Mouse (Mus musculus): ENCODE measurements around the gene Grin2d. TPM values are rescaled to one million over a fixed set of nuclear protein-coding genes. Genes with fewer than 3 reads are reported as not detected.
"Not testable (repeated sequence)": the region's sequence is repeated elsewhere in the genome, so short reads cannot be mapped to it uniquely, and the experiment has no call there.

The Grin2d gene
- total RNA-seq (2017): 0.10 and 0.31 TPM in 2 replicates

DNA sequence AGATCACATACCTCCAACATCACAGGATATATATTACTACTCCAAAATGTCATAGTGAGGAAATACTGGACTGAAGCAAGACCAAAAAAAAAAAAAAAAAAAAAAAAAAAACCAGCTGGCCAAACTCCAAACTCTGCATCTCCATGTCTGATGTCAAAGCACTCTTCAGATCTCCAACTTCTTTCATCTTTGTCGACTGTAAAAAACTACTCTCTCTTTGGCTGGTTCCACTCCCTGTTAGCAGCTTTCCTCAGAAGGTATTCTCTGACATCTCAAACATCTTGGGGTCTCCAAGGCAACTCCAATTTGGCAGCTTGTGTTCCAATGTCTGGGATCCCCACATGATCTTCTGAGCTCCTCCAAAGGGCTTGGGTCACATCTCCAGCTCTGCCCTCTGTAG is at the start of gene Grin2d:
Gene Grin2d (minus strand): TSS at position 101 of the 400 bp plus-strand sequence.
- ATAC-seq (replicated peaks in 1 of 2; ENCODE audit: insufficient read depth in 1 of 2, low FRiP score in 2 of 2, low TSS enrichment in 1 of 2, low read depth in 1 of 2, poor library complexity in 2 of 2, severe bottlenecking in 2 of 2): not testable (repeated sequence)

- ATAC-seq (replicated peaks in 1 of 2; ENCODE audit: insufficient read depth in 1 of 2, low FRiP score in 2 of 2, low TSS enrichment in 1 of 2, low read depth in 1 of 2, poor library complexity in 2 of 2, severe bottlenecking in 2 of 2): no peak
These were observed 46.2 kb upstream of the Grin2d start for GRCm38 (mm10) chr7:45924429-45924816.

- peak; percentile 34 to 36 for ATAC-seq (replicated peaks in 1 of 2; ENCODE audit: insufficient read depth in 1 of 2, low FRiP score in 2 of 2, low TSS enrichment in 1 of 2, low read depth in 1 of 2, poor library complexity in 2 of 2, severe bottlenecking in 2 of 2)
These were observed 45.7 kb upstream of the Grin2d start, which contains the start of gene Ccdc114 for GRCm38 (mm10) chr7:45923762-45924428. TSS of gene Ccdc114 (plus strand) at chr7:45924072.

DNA sequence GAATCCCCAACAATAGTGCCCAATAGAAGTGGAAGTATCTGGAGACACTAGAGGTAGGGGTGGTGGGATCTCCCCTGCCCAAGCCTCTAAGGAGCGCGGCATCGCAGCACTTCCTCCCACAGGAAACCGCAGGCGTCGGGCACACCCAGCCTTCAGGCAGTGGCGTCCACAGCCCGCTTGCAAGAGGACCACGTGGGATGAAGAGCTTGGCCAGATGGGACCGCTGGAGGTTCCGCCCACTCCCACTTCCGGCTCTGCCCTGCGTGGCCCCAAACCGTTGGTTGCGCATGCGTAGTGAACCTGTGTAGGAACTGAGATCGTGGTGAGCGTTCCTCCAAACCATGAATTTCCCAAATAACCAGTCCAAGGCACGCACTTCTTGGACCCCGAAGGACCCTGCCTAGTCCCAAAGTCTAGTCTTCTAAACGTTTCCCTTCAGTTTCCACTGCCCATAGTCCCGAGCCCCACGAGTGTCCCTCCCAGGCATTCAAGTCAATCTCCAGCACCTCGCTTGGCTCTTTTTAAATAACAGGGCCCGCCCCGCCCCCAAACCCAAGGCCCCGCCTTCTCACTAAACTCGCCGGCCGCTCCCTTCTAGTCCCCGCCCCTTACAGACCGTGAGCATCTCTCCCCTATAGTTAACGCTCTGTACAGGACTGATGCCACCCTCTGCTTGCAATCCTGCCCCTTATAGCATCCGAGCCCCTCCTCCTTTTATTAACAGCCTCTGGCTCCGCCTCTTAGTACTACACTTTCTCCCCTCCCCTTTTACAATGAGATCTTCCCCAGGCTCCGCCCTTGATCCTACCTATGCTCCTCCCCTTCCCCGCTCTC is 45.0 kb upstream of the Grin2d start:
- peak; percentile 65 to 82 for ATAC-seq (replicated peaks in 1 of 2; ENCODE audit: insufficient read depth in 1 of 2, low FRiP score in 2 of 2, low TSS enrichment in 1 of 2, low read depth in 1 of 2, poor library complexity in 2 of 2, severe bottlenecking in 2 of 2)

GRCm38 (mm10) chr7:45921950-45922600 is 43.9 kb upstream of the Grin2d start:
- ATAC-seq (replicated peaks in 1 of 2; ENCODE audit: insufficient read depth in 1 of 2, low FRiP score in 2 of 2, low TSS enrichment in 1 of 2, low read depth in 1 of 2, poor library complexity in 2 of 2, severe bottlenecking in 2 of 2): no peak

- ATAC-seq (replicated peaks in 1 of 2; ENCODE audit: insufficient read depth in 1 of 2, low FRiP score in 2 of 2, low TSS enrichment in 1 of 2, low read depth in 1 of 2, poor library complexity in 2 of 2, severe bottlenecking in 2 of 2): peak; percentile 21 to 25
These were observed 43.1 kb upstream of the Grin2d start, which contains the start of gene Emp3 for GRCm38 (mm10) chr7:45921242-45921621. TSS of gene Emp3 (minus strand) at chr7:45921404.

GRCm38 (mm10) chr7:45920583-45921241 is 42.5 kb upstream of the Grin2d start:
- ATAC-seq (replicated peaks in 1 of 2; ENCODE audit: insufficient read depth in 1 of 2, low FRiP score in 2 of 2, low TSS enrichment in 1 of 2, low read depth in 1 of 2, poor library complexity in 2 of 2, severe bottlenecking in 2 of 2): no peak

GRCm38 (mm10) chr7:45919761-45920160 is 41.6 kb upstream of the Grin2d start:
- no peak for ATAC-seq (replicated peaks in 1 of 2; ENCODE audit: insufficient read depth in 1 of 2, low FRiP score in 2 of 2, low TSS enrichment in 1 of 2, low read depth in 1 of 2, poor library complexity in 2 of 2, severe bottlenecking in 2 of 2)

DNA sequence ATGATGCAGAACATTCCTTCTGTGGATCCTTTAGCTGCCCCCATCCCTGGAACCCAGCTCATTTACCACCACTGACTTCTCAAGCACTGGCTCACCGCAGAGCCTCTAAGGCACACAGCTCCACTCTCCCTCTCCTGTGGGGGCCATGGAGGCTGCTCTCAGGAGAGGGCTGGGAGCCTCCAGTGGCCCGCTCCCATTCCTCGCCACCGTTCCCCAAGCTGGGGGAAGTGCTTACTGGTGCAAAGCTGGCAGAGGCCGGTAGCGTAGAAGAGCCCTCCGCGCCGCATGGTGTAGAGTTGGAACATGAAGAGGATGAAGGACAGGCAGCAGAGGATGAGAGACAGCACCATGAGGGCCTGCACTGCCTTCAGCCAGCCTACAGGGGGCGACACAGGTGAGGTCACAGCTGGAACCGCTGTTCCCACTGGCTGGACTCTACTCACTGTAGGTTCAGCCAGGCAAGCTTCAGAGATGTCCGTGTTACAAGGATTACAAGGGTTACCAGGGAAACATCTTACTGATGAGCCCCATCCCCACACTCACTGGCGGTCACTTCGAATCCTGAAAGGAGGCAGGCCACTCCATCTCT is 41.0 kb upstream of the Grin2d start:
- no peak for ATAC-seq (replicated peaks in 1 of 2; ENCODE audit: insufficient read depth in 1 of 2, low FRiP score in 2 of 2, low TSS enrichment in 1 of 2, low read depth in 1 of 2, poor library complexity in 2 of 2, severe bottlenecking in 2 of 2)

DNA sequence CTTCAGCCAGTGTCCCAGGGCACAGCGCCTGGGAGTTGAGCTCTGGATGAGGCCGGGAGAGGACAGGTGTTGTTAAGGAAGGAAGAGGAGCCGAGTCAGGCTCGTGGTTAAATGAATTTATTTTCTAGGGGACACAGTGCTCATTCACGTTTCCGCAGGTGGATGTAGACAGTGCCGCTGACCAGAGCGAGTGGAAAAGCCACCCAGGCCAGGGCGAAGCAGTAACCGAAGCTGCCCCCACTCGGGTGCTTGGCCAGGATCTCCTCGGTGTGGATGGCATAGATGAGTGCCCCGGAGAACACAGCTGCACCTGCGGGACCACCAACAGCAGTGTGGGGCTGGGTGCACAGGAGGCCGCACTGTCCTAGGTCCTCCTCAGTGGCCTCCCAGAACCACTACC is 39.7 kb upstream of the Grin2d start:
- no peak for ATAC-seq (replicated peaks in 1 of 2; ENCODE audit: insufficient read depth in 1 of 2, low FRiP score in 2 of 2, low TSS enrichment in 1 of 2, low read depth in 1 of 2, poor library complexity in 2 of 2, severe bottlenecking in 2 of 2)

- ATAC-seq (replicated peaks in 1 of 2; ENCODE audit: insufficient read depth in 1 of 2, low FRiP score in 2 of 2, low TSS enrichment in 1 of 2, low read depth in 1 of 2, poor library complexity in 2 of 2, severe bottlenecking in 2 of 2): no peak
These were observed 39.0 kb upstream of the Grin2d start for GRCm38 (mm10) chr7:45917004-45917704.

DNA sequence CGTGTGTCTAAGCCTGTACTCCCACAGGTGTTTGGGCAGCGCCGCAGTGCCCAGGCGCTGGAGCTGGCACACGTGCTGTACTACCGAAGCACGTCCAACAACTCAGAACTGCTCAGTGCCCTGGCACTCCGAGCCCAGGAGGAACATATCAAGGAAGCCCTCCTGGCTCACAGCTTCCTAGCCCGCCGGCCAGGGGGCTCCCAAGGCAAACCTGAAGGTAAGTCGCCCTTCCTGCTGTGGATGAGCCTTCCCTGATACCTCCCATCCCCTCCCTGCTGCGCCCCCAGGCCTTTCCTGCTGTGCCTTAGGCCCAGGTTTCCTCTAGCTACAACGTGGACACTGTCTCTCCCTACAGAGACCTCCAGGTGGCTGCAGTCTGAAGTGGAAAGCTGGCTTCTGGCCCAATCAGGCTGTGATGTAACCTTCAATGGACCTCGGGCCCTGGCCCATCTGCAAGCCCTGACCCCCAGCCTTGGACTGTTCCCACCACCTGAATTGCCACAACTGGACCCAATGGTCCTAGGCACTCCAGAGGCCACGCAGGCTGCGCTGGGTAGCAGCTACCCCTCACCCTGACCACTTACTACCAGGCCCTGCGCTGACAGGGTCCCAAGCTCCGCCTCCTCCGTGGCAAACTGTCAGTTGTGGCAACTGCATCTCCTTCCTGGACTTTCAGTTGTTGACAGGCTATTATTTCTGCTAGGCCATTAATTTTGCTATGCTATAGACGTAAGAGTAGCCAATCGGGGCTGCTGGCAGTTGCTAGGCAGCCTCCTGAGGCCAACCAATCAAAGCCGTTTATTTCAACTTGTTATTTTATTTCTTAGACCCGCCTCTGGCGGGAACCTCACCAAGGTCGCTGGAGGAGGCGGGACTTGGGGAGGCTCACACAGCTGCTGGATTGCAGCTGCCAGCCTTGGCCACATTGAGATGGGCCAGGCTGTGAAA is 38.2 kb upstream of the Grin2d start:
- peak; percentile 77 to 79 for ATAC-seq (replicated peaks in 1 of 2; ENCODE audit: insufficient read depth in 1 of 2, low FRiP score in 2 of 2, low TSS enrichment in 1 of 2, low read depth in 1 of 2, poor library complexity in 2 of 2, severe bottlenecking in 2 of 2)

- ATAC-seq (replicated peaks in 1 of 2; ENCODE audit: insufficient read depth in 1 of 2, low FRiP score in 2 of 2, low TSS enrichment in 1 of 2, low read depth in 1 of 2, poor library complexity in 2 of 2, severe bottlenecking in 2 of 2): no peak
These were observed 36.8 kb upstream of the Grin2d start for GRCm38 (mm10) chr7:45915011-45915410.

GRCm38 (mm10) chr7:45914067-45914466 is 35.9 kb upstream of the Grin2d start:
- no peak for ATAC-seq (replicated peaks in 1 of 2; ENCODE audit: insufficient read depth in 1 of 2, low FRiP score in 2 of 2, low TSS enrichment in 1 of 2, low read depth in 1 of 2, poor library complexity in 2 of 2, severe bottlenecking in 2 of 2)

DNA sequence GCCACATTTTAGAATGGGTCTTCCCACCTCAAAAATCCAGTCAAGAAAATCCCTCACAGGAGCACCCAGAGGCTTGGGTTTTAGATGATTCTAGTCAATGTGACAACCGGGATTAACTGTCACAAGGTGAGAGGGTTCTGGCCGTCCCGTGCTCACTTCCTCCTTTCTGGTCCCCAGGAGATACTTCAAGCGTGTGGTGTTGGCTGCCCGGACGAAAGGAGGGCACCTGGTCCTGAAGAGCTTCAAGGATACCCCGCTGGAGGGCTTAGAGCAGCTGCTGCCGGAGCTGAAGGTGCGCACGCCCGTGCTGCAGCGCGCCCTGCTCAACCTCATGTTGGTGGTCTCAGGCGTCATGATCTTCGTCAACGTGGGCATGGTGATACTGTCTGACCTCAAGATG is 31.0 kb upstream of the Grin2d start:
- no peak for ATAC-seq (replicated peaks in 1 of 2; ENCODE audit: insufficient read depth in 1 of 2, low FRiP score in 2 of 2, low TSS enrichment in 1 of 2, low read depth in 1 of 2, poor library complexity in 2 of 2, severe bottlenecking in 2 of 2)

- no peak for ATAC-seq (replicated peaks in 1 of 2; ENCODE audit: insufficient read depth in 1 of 2, low FRiP score in 2 of 2, low TSS enrichment in 1 of 2, low read depth in 1 of 2, poor library complexity in 2 of 2, severe bottlenecking in 2 of 2)
These were observed 30.2 kb upstream of the Grin2d start for GRCm38 (mm10) chr7:45908384-45908783.
